Mouse (Mus musculus): ENCODE measurements around the gene Stat2. TPM values are rescaled to one million over a fixed set of nuclear protein-coding genes. Genes with fewer than 3 reads are reported as not detected.
"Not testable (repeated sequence)": the region's sequence is repeated elsewhere in the genome, so short reads cannot be mapped to it uniquely, and the experiment has no call there.

Gene Stat2
- polyA plus RNA-seq, 1 experiment from 2014 or later, result 11.8 TPM

- no peaks in the 10 kb centered on the region for H3K36me3 ChIP-seq (ENCODE audit: control insufficient read depth, insufficient read depth)
- H3K9ac ChIP-seq (ENCODE audit: low read length), result no peak overlapping the region
- H3K4me3 ChIP-seq (ENCODE audit: low read length), result no peak overlapping the region
- WGBS, result 74% methylated on average over 6 of the region's 6 CpGs
- H3K4me1 ChIP-seq (ENCODE audit: control insufficient read depth, insufficient read depth, low read length), result no peaks in the 10 kb centered on the region
- H3K9me3 ChIP-seq (replicated peaks; ENCODE audit: control insufficient read depth, low read length), result no peaks in the 10 kb centered on the region
- H3K4me2 ChIP-seq (ENCODE audit: low read depth, low read length), result no peak overlapping the region
- ATAC-seq (replicated peaks; ENCODE audit: extremely low read depth, insufficient read depth, low FRiP score), result no peak
- H3K27ac ChIP-seq (ENCODE audit: low read length), result no peak overlapping the region
- H3K27me3 ChIP-seq (ENCODE audit: control insufficient read depth, insufficient read depth, low read length), result no peaks in the 10 kb centered on the region
Measured at GRCm38 (mm10) chr10:128263393-128264310, 6.7 kb upstream of the Stat2 start.

DNA sequence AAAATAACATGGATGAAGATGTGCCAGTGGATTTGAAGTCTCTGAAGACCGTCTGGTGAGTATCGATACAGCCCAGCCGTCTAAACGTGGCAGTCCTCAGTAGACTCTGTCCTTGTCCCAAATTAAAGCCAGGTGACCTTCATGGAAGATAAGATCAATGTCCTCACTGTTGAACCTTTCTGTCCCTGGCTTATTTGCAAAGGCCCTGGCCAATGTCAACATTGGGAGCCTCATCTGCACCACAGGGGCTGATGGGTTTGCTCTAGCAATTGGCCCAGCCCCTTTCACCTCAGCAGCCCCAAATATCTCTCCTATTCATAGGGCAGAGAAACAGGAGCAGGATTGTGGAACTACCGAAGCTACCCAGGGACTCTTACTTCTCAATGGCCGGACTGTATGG, 2.0 kb upstream of the Stat2 start, which contains the start of gene Apof:
TSS of gene Apof (plus strand) at position 301 of the 400 bp plus-strand sequence.
- WGBS, result 64% methylated on average over 6 of the region's 6 CpGs
- Histone ChIP-seq H3K9me3 (replicated peaks; ENCODE audit: control insufficient read depth, low read length) (no peaks in the 10 kb centered on the region), H3K27ac (ENCODE audit: low read length) (no peak within 1 kb of the TSS), H3K9ac (ENCODE audit: low read length) (no peak within 1 kb of the TSS), H3K4me3 (ENCODE audit: low read length) (no peak within 1 kb of the TSS), H3K4me2 (ENCODE audit: low read depth, low read length) (no peak within 1 kb of the TSS), H3K36me3 (ENCODE audit: control insufficient read depth, insufficient read depth) (no peaks in the 10 kb centered on the region), H3K27me3 (ENCODE audit: control insufficient read depth, insufficient read depth, low read length) (no peaks in the 10 kb centered on the region), H3K4me1 (ENCODE audit: control insufficient read depth, insufficient read depth, low read length) (peaks cover 10% of the 10 kb centered on the region)
- no peak for ATAC-seq (replicated peaks; ENCODE audit: extremely low read depth, insufficient read depth, low FRiP score)

DNA sequence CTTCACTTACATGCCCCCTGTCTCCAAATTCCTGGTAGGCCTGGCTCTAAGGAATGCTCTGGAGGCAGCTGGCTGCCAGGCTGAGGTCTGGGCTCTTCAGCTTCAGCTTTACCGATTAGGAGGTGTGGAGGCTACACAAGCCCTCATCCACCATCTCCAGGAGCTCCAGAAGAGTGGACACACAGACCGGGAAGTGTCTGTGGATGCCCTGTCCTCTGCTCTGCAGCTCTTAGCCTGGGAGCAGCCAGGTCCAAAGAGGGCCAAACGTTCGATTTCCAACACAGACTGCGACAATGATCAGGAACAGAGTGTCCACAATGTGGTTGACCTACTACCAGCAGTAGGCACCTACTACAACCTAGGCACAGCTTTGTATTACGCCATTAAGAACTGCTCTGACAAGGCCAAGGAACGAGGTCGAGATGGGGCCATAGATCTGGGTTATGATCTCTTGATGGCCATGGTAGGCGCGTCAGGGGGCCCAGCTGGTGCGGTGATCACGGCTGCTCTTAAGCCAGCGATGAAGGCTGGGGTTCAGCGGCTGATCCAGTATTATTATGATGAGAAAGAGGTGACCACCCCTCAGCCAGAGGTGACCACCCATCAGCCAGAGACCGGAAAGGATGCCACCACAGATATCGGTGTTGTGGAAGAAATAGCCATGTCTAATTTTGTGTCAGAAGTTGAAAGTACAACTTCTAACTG, 1.0 kb upstream of the Stat2 start:
- ATAC-seq (replicated peaks; ENCODE audit: extremely low read depth, insufficient read depth, low FRiP score), result no peak
- Histone ChIP-seq H3K27ac (ENCODE audit: low read length) (no peak overlapping the region), H3K4me3 (ENCODE audit: low read length) (no peak overlapping the region), H3K4me2 (ENCODE audit: low read depth, low read length) (peak overlapping the region; percentile 80; the same call in 1 of the 2 replicates), H3K9me3 (replicated peaks; ENCODE audit: control insufficient read depth, low read length) (no peaks in the 10 kb centered on the region), H3K27me3 (ENCODE audit: control insufficient read depth, insufficient read depth, low read length) (no peaks in the 10 kb centered on the region), H3K36me3 (ENCODE audit: control insufficient read depth, insufficient read depth) (no peaks in the 10 kb centered on the region), H3K4me1 (ENCODE audit: control insufficient read depth, insufficient read depth, low read length) (peaks cover 14% of the 10 kb centered on the region), H3K9ac (ENCODE audit: low read length) (peak overlapping the region; percentile 88)
- WGBS, result 86% methylated on average over 16 of the region's 16 CpGs

DNA sequence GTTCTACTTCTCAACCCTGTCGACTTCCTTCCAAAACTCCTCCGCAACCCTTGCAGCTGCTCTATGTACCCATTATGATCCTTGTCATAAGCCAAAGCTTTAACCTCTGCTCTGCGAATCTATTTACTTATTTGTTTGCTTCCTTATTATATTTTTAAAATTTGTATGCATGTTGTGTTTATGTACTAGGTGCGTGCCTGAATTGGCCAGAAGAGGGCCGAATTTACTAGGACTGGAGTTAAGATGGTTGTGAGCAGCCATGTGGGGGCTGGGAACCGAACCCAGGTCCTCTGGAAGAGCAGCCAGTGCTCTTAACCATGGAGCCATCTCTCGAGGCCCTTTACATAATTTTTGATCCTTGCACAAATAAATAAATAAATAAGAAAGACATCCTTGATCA, 507 bp downstream of the Stat2 start:
- Histone ChIP-seq H3K4me2 (ENCODE audit: low read depth, low read length) (peak overlapping the region; percentile 78), H3K9me3 (replicated peaks; ENCODE audit: control insufficient read depth, low read length) (no peaks in the 10 kb centered on the region), H3K4me3 (ENCODE audit: low read length) (peak overlapping the region; percentile 91), H3K27ac (ENCODE audit: low read length) (peak overlapping the region; percentile 81), H3K36me3 (ENCODE audit: control insufficient read depth, insufficient read depth) (no peaks in the 10 kb centered on the region), H3K27me3 (ENCODE audit: control insufficient read depth, insufficient read depth, low read length) (no peaks in the 10 kb centered on the region), H3K9ac (ENCODE audit: low read length) (peak overlapping the region; percentile 88), H3K4me1 (ENCODE audit: control insufficient read depth, insufficient read depth, low read length) (peaks cover 14% of the 10 kb centered on the region)
- 37% methylated on average over 7 of the region's 7 CpGs for WGBS
- ATAC-seq (replicated peaks; ENCODE audit: extremely low read depth, insufficient read depth, low FRiP score), result no peak

DNA sequence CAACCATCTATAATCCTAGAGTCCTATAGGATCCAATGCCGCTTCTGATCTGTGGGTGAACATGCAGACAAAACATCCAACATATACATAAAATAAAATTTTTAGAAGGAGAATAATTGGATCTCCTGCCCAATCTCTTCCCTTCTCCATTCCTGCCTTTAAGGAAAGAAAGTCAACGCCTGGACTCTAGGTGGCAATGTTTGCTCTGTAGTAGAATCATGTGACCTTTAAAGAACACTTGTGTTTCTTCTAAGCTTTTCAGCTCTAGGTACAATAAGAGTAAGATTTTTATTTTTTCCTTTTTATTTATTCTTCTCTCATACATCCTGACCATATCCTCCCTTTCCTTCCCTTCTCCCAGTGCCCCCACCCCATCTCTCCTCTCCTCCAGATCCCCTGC, 1.5 kb downstream of the Stat2 start:
- H3K27me3 ChIP-seq (ENCODE audit: control insufficient read depth, insufficient read depth, low read length), result no peaks in the 10 kb centered on the region
- H3K9ac ChIP-seq (ENCODE audit: low read length), result no peak overlapping the region
- no peak overlapping the region for H3K27ac ChIP-seq (ENCODE audit: low read length)
- H3K36me3 ChIP-seq (ENCODE audit: control insufficient read depth, insufficient read depth), result no peaks in the 10 kb centered on the region
- no peak overlapping the region for H3K4me2 ChIP-seq (ENCODE audit: low read depth, low read length)
- WGBS, result 72% methylated on average over 2 of the region's 2 CpGs
- no peak overlapping the region for H3K4me3 ChIP-seq (ENCODE audit: low read length)
- ATAC-seq (replicated peaks; ENCODE audit: extremely low read depth, insufficient read depth, low FRiP score), result no peak
- H3K4me1 ChIP-seq (ENCODE audit: control insufficient read depth, insufficient read depth, low read length), result peaks cover 14% of the 10 kb centered on the region
- H3K9me3 ChIP-seq (replicated peaks; ENCODE audit: control insufficient read depth, low read length), result no peaks in the 10 kb centered on the region

DNA sequence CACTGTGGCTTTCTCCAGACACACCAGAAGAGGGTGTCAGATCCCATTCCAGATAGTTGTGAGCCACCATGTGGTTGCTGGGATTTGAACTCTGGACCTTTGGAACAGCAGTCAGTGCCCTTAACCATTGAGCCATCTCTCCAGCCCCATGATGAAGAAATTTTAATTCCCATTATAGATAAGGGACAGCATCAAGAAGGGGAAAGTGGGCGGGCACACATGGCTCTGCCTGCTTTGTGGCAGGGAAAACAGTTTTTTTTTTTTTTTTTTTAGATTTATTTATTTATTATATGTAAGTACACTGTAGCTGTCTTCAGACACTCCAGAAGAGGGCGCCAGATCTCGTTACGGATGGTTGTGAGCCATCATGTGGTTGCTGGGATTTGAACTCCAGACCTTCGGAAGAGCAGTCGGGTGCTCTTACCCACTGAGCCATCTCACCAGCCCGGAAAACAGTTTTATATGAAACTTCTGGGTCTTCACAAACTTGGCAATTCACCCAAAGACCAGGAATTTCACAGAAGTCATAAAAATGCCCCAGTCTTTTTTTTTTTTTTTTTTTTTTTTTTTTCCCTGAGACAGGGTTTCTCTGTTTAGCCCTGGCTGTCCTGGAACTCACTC, 2.6 kb downstream of the Stat2 start:
- not testable (repeated sequence) for H3K9me3 ChIP-seq (replicated peaks; ENCODE audit: control insufficient read depth, low read length); ATAC-seq (replicated peaks; ENCODE audit: extremely low read depth, insufficient read depth, low FRiP score); H3K4me2 ChIP-seq (ENCODE audit: low read depth, low read length); H3K4me3 ChIP-seq (ENCODE audit: low read length); H3K36me3 ChIP-seq (ENCODE audit: control insufficient read depth, insufficient read depth); H3K27ac ChIP-seq (ENCODE audit: low read length); H3K27me3 ChIP-seq (ENCODE audit: control insufficient read depth, insufficient read depth, low read length); H3K9ac ChIP-seq (ENCODE audit: low read length)
- H3K4me1 ChIP-seq (ENCODE audit: control insufficient read depth, insufficient read depth, low read length), result peaks cover 14% of the 10 kb centered on the region
- WGBS, result 95% methylated on average over 4 of the region's 7 CpGs

- H3K36me3 ChIP-seq (ENCODE audit: control insufficient read depth, insufficient read depth); ATAC-seq (replicated peaks; ENCODE audit: extremely low read depth, insufficient read depth, low FRiP score); H3K9ac ChIP-seq (ENCODE audit: low read length); H3K27ac ChIP-seq (ENCODE audit: low read length); H3K4me2 ChIP-seq (ENCODE audit: low read depth, low read length); H3K4me3 ChIP-seq (ENCODE audit: low read length); H3K9me3 ChIP-seq (replicated peaks; ENCODE audit: control insufficient read depth, low read length); H3K27me3 ChIP-seq (ENCODE audit: control insufficient read depth, insufficient read depth, low read length): not testable (repeated sequence)
- peaks cover 10% of the 10 kb centered on the region for H3K4me1 ChIP-seq (ENCODE audit: control insufficient read depth, insufficient read depth, low read length)
- 100% methylated on average over 1 of the region's 1 CpGs for WGBS
Measured at GRCm38 (mm10) chr10:128275374-128275773, 5.0 kb downstream of the Stat2 start.

GRCm38 (mm10) chr10:128278158-128278557, 7.8 kb downstream of the Stat2 start:
- no peak overlapping the region for H3K27ac ChIP-seq (ENCODE audit: low read length)
- no peak overlapping the region for H3K9ac ChIP-seq (ENCODE audit: low read length)
- peaks cover 5% of the 10 kb centered on the region; the same call in 1 of the 2 replicates for H3K4me1 ChIP-seq (ENCODE audit: control insufficient read depth, insufficient read depth, low read length)
- no peaks in the 10 kb centered on the region for H3K9me3 ChIP-seq (replicated peaks; ENCODE audit: control insufficient read depth, low read length)
- H3K27me3 ChIP-seq (ENCODE audit: control insufficient read depth, insufficient read depth, low read length), result no peaks in the 10 kb centered on the region
- 66% methylated on average over 6 of the region's 6 CpGs for whole genome bisulfite sequencing
- peaks cover 33% of the 10 kb centered on the region for H3K36me3 ChIP-seq (ENCODE audit: control insufficient read depth, insufficient read depth)
- H3K4me2 ChIP-seq (ENCODE audit: low read depth, low read length), result no peak overlapping the region
- no peak for ATAC-seq (replicated peaks; ENCODE audit: extremely low read depth, insufficient read depth, low FRiP score)
- H3K4me3 ChIP-seq (ENCODE audit: low read length), result no peak overlapping the region
